Mouse (Mus musculus) cerebellum, postnatal 10 days (tissue): Measurements from ENCODE around the gene Clk2.
A peak's percentile ranks its signal among the peaks of the same experiment; 100 is the strongest.
"Not testable (repeated sequence)": the region's sequence is repeated elsewhere in the genome, so short reads cannot be mapped to it uniquely, and the experiment has no call there.

Experiments
- DNase-seq, 2 experiments: peaks; one replicate each; pipeline ENCODE4 v3.0.0; 2021; ENCODE audit warnings: mixed read lengths in 2 of 2

The Clk2 gene

GRCm38 (mm10) chr3:89161207-89161606 is 3.4 kb upstream of the Clk2 start:
- not testable (repeated sequence) for DNase-seq

- DNase-seq: no peak
Observed at GRCm38 (mm10) chr3:89161786-89162185, 2.8 kb upstream of the Clk2 start.

GRCm38 (mm10) chr3:89163123-89163522 is 1.5 kb upstream of the Clk2 start:
- no peak for DNase-seq

GRCm38 (mm10) chr3:89163643-89164245 is 851 bp upstream of the Clk2 start:
- no peak for DNase-seq

GRCm38 (mm10) chr3:89165268-89165870 is 774 bp downstream of the Clk2 start:
- no peak for DNase-seq

- no peak for DNase-seq
Observed at GRCm38 (mm10) chr3:89166945-89167344, 2.4 kb downstream of the Clk2 start.

- no peak for DNase-seq
Observed at GRCm38 (mm10) chr3:89174844-89175243, 10.2 kb downstream of the Clk2 start.

GRCm38 (mm10) chr3:89175544-89175943 is 10.9 kb downstream of the Clk2 start:
- no peak for DNase-seq

GRCm38 (mm10) chr3:89176421-89176820 is 11.8 kb downstream of the Clk2 start:
- no peak for DNase-seq

GRCm38 (mm10) chr3:89177242-89178106 is 12.9 kb downstream of the Clk2 start, which contains the start of gene Scamp3:
TSS of gene Scamp3 (plus strand) at chr3:89177473.
- DNase-seq: peak; percentile 90 to 92

GRCm38 (mm10) chr3:89178107-89178385 is 13.5 kb downstream of the Clk2 start:
- DNase-seq: no peak

GRCm38 (mm10) chr3:89179056-89179455 is 14.5 kb downstream of the Clk2 start:
- no peak for DNase-seq

- DNase-seq: peak in 1 of 2 experiments; percentile 27
Observed at GRCm38 (mm10) chr3:89181749-89182500, 17.3 kb downstream of the Clk2 start.

- DNase-seq: no peak
Observed at GRCm38 (mm10) chr3:89182531-89183057, 18.0 kb downstream of the Clk2 start.

GRCm38 (mm10) chr3:89183058-89183958 is 18.7 kb downstream of the Clk2 start, which contains the start of gene Fam189b:
TSS of gene Fam189b (plus strand) at chr3:89183143.
- peak; percentile 93 to 96 for DNase-seq

- DNase-seq: peak; percentile 82
Observed at GRCm38 (mm10) chr3:89183959-89184315, 19.3 kb downstream of the Clk2 start.

GRCm38 (mm10) chr3:89187197-89187596 is 22.6 kb downstream of the Clk2 start:
- no peak for DNase-seq

GRCm38 (mm10) chr3:89187690-89188477 is 23.3 kb downstream of the Clk2 start:
- DNase-seq: no peak

GRCm38 (mm10) chr3:89188478-89188875 is 23.9 kb downstream of the Clk2 start:
- DNase-seq: no peak

GRCm38 (mm10) chr3:89190436-89190835 is 25.8 kb downstream of the Clk2 start:
- DNase-seq: no peak

GRCm38 (mm10) chr3:89193351-89193750 is 28.8 kb downstream of the Clk2 start:
- DNase-seq: no peak
